Mouse (Mus musculus): ENCODE measurements at regions not wholly inside any gene's neighbourhood (a gene's known extent, or its start where the extent isn't known, plus 50 kb on each side); places are given as distances from the start of the nearest gene placed in this dataset.

DNA sequence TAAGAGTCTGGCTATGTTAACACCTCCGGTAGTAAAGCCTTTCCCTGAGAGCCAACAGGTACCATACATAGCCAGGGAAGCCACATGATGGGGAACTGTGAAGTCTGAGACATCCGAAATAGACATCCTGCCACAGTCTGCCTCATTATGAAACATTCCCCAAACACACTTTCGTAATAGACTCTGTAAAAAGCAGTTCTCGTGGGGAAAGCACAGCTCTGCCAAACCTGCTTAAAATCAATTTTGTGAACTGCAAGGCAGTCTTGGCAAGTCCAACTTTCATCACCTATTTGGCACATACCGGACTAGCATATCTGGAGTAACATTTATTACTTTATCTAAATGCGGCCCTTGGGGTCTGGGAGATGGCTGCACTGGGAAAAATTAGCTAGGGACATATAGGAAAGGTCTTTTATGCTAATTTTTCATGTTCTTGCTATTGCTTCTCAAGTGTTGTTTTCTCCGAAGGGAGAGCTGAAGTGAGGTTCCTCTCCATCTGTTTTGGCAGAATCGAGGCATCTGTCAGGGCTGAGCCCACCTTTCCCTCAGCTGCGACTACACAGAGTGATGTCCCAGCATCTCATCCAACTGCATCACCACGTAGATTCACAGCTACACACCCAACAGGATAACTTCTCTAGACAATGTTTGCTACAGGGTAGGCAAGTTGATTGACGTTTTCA, 86.8 kb upstream of the Phactr1 start:
- DNase-seq = no peak

DNA sequence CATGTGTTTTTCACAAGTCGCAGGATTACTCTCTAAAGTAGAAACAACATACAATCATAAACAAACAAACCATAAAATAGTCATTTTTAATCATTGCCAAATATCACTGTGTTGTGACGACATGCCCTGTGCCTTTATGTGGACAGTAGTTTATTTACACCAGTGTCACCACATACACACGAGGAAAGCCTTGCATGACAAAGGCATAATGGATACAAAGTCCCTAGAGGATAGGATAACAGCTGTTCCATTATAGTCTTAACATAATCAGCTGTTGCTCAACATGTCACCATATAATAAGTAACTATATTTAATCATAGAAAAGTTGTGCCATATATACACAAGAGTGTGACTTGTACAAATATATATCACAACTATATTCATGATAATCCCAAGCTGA, 85.2 kb upstream of the Phactr1 start:
- no peak for DNase-seq

DNA sequence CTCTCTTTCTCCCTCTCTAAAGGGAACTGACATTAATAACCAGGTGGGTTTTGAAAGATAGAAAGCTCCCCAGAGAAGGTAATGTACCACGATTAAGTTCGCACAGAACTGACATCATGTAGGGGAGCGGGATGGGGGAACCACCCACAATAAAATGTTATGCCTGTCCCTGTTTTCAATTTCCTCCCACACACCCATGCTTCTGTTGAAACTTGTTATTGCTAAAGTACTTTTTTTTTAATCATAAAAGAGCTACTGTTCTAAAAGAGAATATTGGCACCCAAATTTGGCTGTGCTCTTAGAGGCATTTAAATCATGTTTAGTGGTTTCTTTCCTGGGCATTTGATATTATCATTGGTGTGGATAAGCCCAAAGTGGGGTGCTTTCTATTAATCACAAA, 82.6 kb upstream of the Phactr1 start:
- no peak for DNase-seq

DNA sequence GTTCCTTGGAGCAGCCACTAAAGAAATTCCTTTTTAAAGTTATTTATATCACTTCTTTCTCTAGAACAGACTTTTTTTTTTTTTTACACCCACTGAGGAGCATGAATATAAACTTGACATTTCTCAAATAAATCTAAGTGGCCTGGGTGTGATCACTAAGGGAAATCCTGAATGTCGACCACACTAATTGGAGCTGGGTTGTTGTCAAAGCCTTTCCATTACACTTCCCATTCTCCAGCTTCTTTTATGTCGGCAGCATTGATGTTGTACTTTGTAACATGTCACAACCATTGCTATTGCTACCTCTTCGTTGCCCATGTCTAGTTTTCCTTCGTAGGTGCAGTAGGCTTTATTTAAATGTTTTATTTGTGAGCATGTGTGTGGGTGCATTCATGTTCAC, 77.1 kb upstream of the Phactr1 start:
- DNase-seq = no peak

DNA sequence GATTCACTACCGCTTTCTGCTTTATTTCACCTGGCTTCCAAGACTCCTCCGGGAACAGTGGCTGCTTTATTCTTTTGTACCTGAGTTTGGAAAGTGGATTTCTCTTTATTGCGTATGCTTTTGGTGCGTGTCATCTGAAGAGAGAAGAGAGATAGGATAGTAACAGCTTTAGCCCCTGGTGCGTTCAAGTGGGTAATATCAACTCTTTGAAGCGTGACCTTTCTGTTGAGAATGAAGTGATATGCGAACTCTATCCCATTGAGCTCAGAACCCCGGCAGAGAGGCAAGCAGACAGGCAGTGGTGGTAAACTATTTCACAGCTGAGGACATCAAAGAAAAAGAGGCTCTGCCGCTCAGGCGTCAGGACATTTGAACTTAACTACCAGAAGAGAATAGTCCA, 72.7 kb upstream of the Phactr1 start:
- no peak for DNase-seq

DNA sequence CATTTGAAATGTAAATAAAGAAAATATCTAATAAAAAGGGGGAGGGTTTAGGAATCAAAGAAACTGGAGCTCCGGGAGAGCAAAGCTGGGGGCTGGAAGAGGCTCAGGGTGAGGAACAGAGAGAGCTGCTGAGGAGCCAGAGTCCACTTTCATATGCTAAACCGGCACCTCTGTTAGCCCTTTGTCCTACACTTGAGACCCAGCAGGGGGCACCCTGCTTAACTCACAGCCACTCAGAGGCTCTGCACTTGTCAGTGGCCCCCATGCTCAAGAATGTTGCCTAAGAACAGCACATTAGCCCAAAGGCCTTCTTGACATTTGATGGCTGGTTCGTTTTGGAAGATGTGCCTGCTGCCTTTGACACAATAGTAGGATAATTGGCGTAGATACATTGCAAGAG, 71.5 kb upstream of the Phactr1 start:
- no peak for DNase-seq

DNA sequence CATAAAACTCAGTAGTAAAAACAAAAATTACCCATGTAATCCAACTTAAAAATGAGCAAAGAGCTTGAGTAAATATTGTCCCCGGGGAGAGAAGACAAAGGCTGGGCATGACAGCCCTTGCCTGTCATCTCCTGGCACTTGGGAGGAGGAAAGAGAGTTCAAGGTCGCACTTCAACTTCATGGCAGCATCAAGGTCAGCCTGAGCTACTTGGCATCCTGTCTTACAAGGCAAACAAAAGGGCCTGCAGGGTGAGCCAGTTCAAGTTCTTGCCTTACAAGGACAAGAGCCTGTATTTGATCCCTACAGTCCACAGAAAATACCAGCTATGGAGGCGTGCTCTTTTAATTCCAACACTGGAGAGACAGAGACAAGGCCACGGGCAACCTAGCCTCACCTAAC, 67.1 kb upstream of the Phactr1 start:
- DNase-seq = no peak

DNA sequence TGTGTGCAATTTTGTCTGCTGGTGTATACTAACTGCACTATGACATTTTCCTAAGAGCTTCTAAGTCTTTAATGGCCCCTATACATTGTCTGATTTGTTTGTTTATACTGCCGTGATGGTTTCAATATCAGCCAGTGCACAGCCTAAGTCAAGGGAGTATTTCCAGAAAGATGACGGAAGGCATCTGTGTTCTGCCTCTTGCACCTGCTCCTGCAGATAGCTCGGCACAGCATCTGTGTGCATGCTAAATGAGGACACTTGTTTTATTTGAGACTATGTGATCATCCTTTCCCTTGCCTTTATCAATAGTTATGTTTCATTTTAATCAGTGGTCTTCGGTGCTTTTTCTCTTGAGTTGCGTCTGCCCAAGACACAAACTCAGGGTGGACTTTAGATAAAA, 64.6 kb upstream of the Phactr1 start:
- no peak for DNase-seq

DNA sequence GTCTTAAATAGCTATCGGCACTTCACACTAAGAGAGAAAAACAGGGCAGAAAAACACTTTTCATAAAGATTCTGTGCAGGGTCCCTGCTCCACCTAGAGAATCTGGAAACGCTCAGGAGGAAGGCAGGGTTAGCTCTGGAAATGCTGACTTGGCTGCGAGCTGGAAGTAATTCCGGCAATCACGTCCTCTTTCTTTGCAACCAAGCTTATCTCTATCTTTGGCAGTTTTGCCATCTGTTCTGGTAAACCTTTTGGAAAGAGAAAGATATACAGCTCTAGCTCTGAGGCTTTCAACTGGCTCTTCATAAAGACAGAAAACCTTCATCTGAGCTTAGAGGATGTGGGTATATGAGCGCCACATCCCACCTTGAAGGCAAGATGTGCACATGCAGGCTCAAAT, 63.2 kb upstream of the Phactr1 start:
- DNase-seq = no peak

DNA sequence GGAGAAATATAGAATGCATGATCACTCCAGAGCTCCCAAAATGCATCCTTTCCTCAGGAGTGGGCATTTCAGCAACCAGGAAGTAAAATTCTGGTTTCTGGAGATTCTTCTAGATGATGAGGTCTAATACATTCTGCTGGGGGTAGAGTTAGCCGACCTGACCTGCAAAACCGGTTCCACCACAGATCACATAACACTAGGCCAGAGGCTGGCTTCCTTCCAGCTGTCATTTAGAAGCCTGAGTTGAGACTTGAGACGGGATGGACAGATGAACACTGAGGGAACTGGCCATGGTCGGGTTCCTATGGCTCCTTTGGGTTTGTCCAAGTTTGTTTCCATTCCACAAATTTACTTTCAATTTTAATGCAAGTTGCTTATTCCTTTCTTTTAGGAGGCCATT, 62.6 kb upstream of the Phactr1 start:
- no peak for DNase-seq

DNA sequence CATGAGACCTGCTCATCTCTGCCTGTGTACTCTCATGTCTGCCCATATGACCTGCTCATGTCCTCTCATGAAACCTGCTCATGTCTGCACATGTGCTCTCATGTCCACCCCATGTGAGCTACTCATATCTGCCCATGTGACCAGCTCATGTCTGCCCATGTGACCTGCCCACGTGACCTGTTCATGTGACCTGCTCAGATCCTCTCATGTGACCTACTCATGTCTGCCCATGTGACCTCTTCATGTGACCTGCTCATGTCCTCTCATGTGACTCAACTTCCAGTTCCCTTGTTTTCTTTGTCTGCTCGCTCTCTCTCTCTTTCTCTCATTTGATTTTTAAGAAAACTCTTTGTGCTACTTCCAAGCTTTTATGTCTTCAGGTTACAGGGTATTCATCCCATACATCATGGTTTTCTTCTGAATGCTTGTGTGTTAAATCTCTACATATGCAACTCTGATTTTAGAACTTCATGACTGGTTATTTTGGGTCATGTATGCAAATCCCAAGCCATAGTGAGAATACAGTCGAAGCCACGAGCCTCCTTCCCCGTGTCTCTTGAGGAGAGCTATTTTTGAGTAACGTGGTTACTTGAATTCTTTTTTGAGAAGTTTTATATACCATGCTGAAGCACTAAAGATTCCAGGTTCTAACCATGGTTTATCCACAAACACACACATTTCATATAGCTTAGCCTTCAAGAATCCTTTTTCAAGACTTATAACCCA, 60.7 kb upstream of the Phactr1 start:
- DNase-seq = no peak

DNA sequence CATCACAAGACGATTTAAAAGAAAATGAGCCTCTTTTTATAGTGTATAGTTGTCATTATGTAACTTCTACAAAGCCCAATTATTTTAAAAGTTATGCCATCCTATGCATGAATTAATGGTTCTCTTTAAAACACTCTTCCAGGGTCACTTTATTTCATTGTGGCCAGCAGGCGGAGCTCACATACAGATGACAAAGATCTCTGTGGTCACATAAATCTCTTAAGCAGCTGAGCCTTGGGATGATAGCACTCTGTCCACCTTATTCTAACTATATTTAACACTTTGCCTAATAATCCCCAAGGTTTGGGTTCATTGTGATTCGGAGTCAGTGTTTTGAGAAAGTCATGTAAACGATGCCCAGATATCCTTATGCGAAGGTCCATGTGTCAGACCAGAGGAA, 56.9 kb upstream of the Phactr1 start:
- peak; percentile 65 for DNase-seq

Data from right cerebral cortex, postnatal 4 days (tissue).